Mouse (Mus musculus) embryonic facial prominence, embryonic 11.5 days (tissue): Measurements from ENCODE around the gene Setd3. TPM values are rescaled to one million over a fixed set of nuclear protein-coding genes. Genes with fewer than 3 reads are reported as not detected.

Source experiments
- ATAC-seq: fragments of 200-750 bp; cut with Nextera tagmentation; replicated peaks from 2 replicates; pipeline ENCODE4 v1.8.0; 2017; ENCODE audit warnings: low read depth; ENCODE audit not compliant: insufficient number of reproducible peaks, low FRiP score, low TSS enrichment
- DNase-seq: peaks from one replicate; pipeline ENCODE4 v3.0.0-alpha.2; 2015; ENCODE audit warnings: low spot score
- H3K27ac ChIP-seq: fragments of 300-500 bp; sonication (generic); replicated peaks from 2 replicates; pipeline ENCODE4 v1.5.1; 2014; ENCODE audit warnings: mild to moderate bottlenecking, low read depth, low read length, control low read depth
- H3K27me3 ChIP-seq: fragments of 300-500 bp; sonication (generic); 2 replicates; pipeline ENCODE4 v1.6.1; 2014; ENCODE audit warnings: mild to moderate bottlenecking, low read length, moderate library complexity, mixed read lengths; ENCODE audit not compliant: control insufficient read depth, insufficient read depth
- H3K36me3 ChIP-seq: fragments of 300-500 bp; sonication (generic); replicated peaks from 2 replicates; pipeline ENCODE4 v1.6.1; 2014; ENCODE audit warnings: low read depth, mild to moderate bottlenecking, low read length, moderate library complexity, mixed read lengths; ENCODE audit not compliant: control insufficient read depth, insufficient read depth
- H3K4me1 ChIP-seq: fragments of 300-500 bp; sonication (generic); 2 replicates; pipeline ENCODE4 v1.6.1; 2014; ENCODE audit warnings: low read length, mixed read lengths; ENCODE audit not compliant: control insufficient read depth, insufficient read depth
- H3K4me2 ChIP-seq: fragments of 300-500 bp; sonication (generic); 2 replicates; pipeline ENCODE4 v1.6.1; 2014; ENCODE audit warnings: low read depth, mild to moderate bottlenecking, control low read depth, low read length, moderate library complexity
- H3K4me3 ChIP-seq: fragments of 300-500 bp; sonication (generic); 2 replicates; pipeline ENCODE4 v1.5.1; 2014; ENCODE audit warnings: low read depth, low read length, control low read depth
- H3K9ac ChIP-seq: fragments of 300-500 bp; sonication (generic); replicated peaks from 2 replicates; pipeline ENCODE4 v1.6.1; 2014; ENCODE audit warnings: mild to moderate bottlenecking, control low read depth, low read length
- H3K9me3 ChIP-seq: fragments of 300-500 bp; sonication (generic); replicated peaks from 2 replicates; pipeline ENCODE4 v1.6.1; 2016; ENCODE audit warnings: mild to moderate bottlenecking, low read length, inconsistent platforms, mixed read lengths; ENCODE audit not compliant: control insufficient read depth
- WGBS: fragments of 180-500 bp; shearing (Covaris S2); extraction: QIAGEN DNeasy Blood & Tissue Kit; methylation state at CpG from one replicate; pipeline ENCODE4 v1.1.7; 2014; 5-methylcytosine and 5-hydroxymethylcytosine counted together
- polyA plus RNA-seq: library from polyadenylated mRNA; unstranded; fragments of >200 nt; fragmentation: Nextera tagmentation; extraction: Ambion mirVana; gene quantifications from 2 replicates; pipeline ENCODE4 v1.2.1, GENCODE M21; 2014

The Setd3 gene
- polyA plus RNA-seq, 1 experiment from 2014 or later, result 101 TPM

DNA sequence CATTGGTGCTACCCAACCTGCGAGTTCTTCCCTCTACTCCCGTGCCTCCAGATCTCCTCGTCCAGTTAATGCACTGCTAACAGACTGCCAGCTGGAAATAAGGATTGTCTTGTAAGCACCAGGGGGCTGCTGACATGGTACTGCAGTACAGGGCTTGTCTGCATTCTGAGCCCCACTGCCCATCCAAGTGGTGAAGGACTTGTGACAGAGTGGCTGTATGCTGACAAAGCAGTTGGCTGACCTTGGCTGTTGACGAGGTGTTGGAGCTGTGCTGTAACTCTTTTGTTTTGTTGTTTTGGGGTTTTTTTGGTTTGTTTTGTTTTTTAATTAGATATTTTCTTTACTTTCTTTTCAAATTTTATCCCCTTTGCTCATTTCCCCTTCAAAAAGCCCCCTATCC is 19.3 kb upstream of the Setd3 start:
- DNase-seq, result no peak
- H3K4me1 ChIP-seq, result no peaks in the 10 kb centered on the region
- H3K9ac ChIP-seq, result no peak overlapping the region
- no peak overlapping the region for H3K4me3 ChIP-seq
- H3K27ac ChIP-seq, result no peak overlapping the region
- H3K9me3 ChIP-seq, result no peaks in the 10 kb centered on the region
- H3K27me3 ChIP-seq, result no peaks in the 10 kb centered on the region
- no peak for ATAC-seq
- peaks cover 23% of the 10 kb centered on the region for H3K36me3 ChIP-seq
- 81% methylated on average over 4 of the region's 4 CpGs for WGBS
- no peak overlapping the region for H3K4me2 ChIP-seq

- ATAC-seq (no peak), DNase-seq (no peak)
- H3K4me1 ChIP-seq, result no peaks in the 10 kb centered on the region
- no peak overlapping the region for H3K4me2 ChIP-seq
- H3K27ac ChIP-seq, result no peak overlapping the region
- no peaks in the 10 kb centered on the region for H3K9me3 ChIP-seq
- no peak overlapping the region for H3K9ac ChIP-seq
- WGBS, result 94% methylated on average over 11 of the region's 11 CpGs
- H3K4me3 ChIP-seq, result no peak overlapping the region
- H3K36me3 ChIP-seq, result peaks cover 20% of the 10 kb centered on the region
- H3K27me3 ChIP-seq, result no peaks in the 10 kb centered on the region
Measured at GRCm38 (mm10) chr12:108195761-108196160, 16.6 kb upstream of the Setd3 start.

DNA sequence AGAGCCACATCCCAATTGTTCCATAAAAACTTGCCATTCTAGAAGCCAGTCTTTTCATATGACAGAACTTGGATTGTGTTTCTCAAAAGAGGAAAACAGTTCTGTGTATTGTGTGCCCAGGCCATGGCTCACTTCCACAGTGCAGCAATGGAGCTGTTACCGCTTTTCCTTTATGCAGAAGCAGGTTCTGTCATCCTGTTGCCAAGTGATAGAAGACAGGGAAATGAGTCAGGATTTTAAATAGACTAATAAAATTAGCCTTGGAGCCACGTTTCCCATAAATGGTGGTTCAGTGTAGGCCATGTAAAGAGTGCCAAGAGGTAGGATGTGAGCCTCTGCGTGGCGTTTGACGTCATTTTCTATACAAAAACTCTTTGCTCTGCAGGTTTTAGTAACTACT is 14.8 kb upstream of the Setd3 start:
- DNase-seq, result no peak
- H3K9ac ChIP-seq, result no peak overlapping the region
- H3K27me3 ChIP-seq, result no peaks in the 10 kb centered on the region
- no peak overlapping the region for H3K4me3 ChIP-seq
- H3K9me3 ChIP-seq, result no peaks in the 10 kb centered on the region
- H3K4me1 ChIP-seq, result no peaks in the 10 kb centered on the region
- ATAC-seq, result no peak
- 95% methylated on average over 5 of the region's 5 CpGs for WGBS
- H3K4me2 ChIP-seq, result no peak overlapping the region
- peaks cover 19% of the 10 kb centered on the region for H3K36me3 ChIP-seq
- no peak overlapping the region for H3K27ac ChIP-seq

DNA sequence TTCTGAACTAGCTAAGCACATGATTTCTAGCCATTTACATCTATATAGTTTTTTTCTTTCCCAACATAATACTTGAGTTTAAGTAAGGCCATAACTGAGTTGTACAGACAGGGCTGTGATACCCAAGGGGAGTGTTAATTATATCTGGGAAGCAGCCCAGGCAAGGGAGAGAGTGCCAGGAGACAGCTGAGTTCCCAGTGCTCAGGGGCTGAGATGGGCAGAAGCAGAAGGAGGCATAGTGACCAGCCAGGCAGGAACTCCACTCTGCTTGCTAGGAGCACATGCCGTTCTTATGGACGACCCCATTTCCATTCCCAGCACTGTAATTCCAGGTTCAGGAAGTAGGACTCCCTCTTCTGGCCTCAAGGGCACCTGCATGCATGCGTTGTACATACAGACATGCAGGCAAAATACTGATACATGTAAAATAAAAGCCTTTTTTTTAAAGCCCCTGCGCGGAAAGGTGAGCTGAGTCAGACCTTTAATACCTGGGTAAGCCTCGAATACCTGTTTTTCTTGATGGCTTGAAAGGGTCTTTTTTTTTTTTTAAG is 8.5 kb upstream of the Setd3 start:
- no peak overlapping the region for H3K9ac ChIP-seq
- no peak for ATAC-seq
- no peak overlapping the region for H3K4me2 ChIP-seq
- peaks cover 8% of the 10 kb centered on the region for H3K36me3 ChIP-seq
- H3K27me3 ChIP-seq, result no peaks in the 10 kb centered on the region
- H3K9me3 ChIP-seq, result no peaks in the 10 kb centered on the region
- no peak overlapping the region for H3K27ac ChIP-seq
- no peak for DNase-seq
- no peak overlapping the region for H3K4me3 ChIP-seq
- 94% methylated on average over 6 of the region's 6 CpGs for WGBS
- no peaks in the 10 kb centered on the region for H3K4me1 ChIP-seq

GRCm38 (mm10) chr12:108181716-108182115 is 2.6 kb upstream of the Setd3 start:
- no peaks in the 10 kb centered on the region; the same call in 1 of the 2 replicates for H3K4me1 ChIP-seq
- no peaks in the 10 kb centered on the region for H3K9me3 ChIP-seq
- H3K36me3 ChIP-seq, result no peaks in the 10 kb centered on the region
- H3K27me3 ChIP-seq, result no peaks in the 10 kb centered on the region
- DNase-seq, result no peak
- no peak overlapping the region for H3K27ac ChIP-seq
- no peak overlapping the region for H3K4me2 ChIP-seq
- no peak overlapping the region for H3K4me3 ChIP-seq
- 85% methylated on average over 6 of the region's 6 CpGs for WGBS
- ATAC-seq, result no peak
- no peak overlapping the region for H3K9ac ChIP-seq

- no peaks in the 10 kb centered on the region for H3K36me3 ChIP-seq
- DNase-seq, result peak; percentile 99
- peak within 1 kb of the TSS; percentile 85 for H3K4me2 ChIP-seq
- no peaks in the 10 kb centered on the region for H3K27me3 ChIP-seq
- peak within 1 kb of the TSS; percentile 77 for H3K27ac ChIP-seq
- under 1% methylated on average over 78 of the region's 82 CpGs for WGBS
- ATAC-seq, result peak; percentile 98
- no peaks in the 10 kb centered on the region; the same call in 1 of the 2 replicates for H3K4me1 ChIP-seq
- H3K9me3 ChIP-seq, result no peaks in the 10 kb centered on the region
- peak within 1 kb of the TSS; percentile 99 for H3K4me3 ChIP-seq
- peak within 1 kb of the TSS; percentile 94 for H3K9ac ChIP-seq
Measured at GRCm38 (mm10) chr12:108179321-108180266, 480 bp upstream of the Setd3 start, which contains the start of gene Ccnk. Gene Ccnk (plus strand): TSS chr12:108179579.

DNA sequence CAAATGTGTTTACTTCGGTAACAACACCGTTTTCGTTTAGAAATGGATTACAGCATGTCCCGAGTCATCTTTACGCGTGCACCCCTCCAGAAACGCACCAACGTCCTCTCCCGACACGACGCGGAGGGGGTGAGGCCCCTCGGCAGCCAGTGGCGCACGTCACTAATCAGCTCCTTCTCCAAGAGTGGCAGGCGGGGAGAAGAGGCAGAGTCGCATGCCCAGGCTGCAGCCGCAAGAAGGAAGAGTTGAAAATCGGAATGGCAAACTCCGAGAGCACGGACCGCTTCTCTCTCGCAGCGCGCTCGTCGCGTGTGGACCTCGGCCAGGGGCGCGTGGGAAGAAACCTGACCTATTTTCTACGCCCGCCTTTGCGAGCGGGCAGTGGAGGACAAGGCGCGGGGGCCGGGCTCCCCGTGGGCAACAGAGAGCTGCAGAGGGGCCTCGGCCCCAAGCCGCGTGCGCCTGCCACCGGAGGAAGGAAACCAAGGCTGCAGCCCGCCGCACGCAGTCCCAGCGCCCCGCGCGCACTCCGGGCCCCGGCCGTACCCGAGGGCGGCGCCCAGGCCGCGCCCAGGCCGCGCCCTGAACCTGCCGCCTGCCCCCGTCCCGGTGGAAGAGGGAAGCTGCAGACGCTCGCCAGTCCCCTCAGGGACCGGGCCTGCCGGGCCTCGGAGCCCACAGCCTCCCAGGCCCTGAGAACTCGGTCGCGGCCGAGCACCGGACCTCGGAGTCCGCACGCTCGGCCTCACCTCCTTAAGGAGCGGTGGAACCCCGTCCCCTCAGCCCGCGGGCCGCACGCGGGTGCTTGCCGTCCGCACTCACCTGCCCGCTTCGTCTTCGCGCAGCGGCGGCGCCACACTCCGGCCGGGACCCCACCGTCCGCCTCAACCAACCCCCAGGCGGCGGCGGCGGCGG is 526 bp downstream of the Setd3 start:
- peak overlapping the region; percentile 77 for H3K27ac ChIP-seq
- no peaks in the 10 kb centered on the region for H3K9me3 ChIP-seq
- H3K4me2 ChIP-seq, result peak overlapping the region; percentile 85
- H3K36me3 ChIP-seq, result no peaks in the 10 kb centered on the region
- WGBS, result under 1% methylated on average over 92 of the region's 103 CpGs
- no peak; the same call in none of the 2 replicates for ATAC-seq
- H3K9ac ChIP-seq, result peak overlapping the region; percentile 94
- DNase-seq, result peak; percentile 57
- H3K4me3 ChIP-seq, result peak overlapping the region; percentile 99
- no peaks in the 10 kb centered on the region for H3K27me3 ChIP-seq
- H3K4me1 ChIP-seq, result no peaks in the 10 kb centered on the region; the same call in 1 of the 2 replicates
